Mouse (Mus musculus) myocyte (in vitro differentiated cells): ENCODE data around the gene C87436. TPM values are rescaled to one million over a fixed set of nuclear protein-coding genes. Genes with fewer than 3 reads are reported as not detected.

ENCODE experiments used
- H3K27me3 ChIP-seq: one replicate; pipeline ENCODE4 v1.6.1; 2011; ENCODE audit not compliant: control insufficient read depth, insufficient read depth, insufficient read length
- H3K36me3 ChIP-seq: one replicate; pipeline ENCODE4 v1.6.1; 2011; ENCODE audit not compliant: control insufficient read depth, insufficient read depth
- H3K4me2 ChIP-seq: one replicate; pipeline ENCODE4 v1.6.1; 2011; ENCODE audit warnings: low read depth, control low read depth
- H3K4me3 ChIP-seq: one replicate; pipeline ENCODE4 v1.5.1; 2011; ENCODE audit warnings: mild to moderate bottlenecking, control low read depth, moderate library complexity
- H3K79me2 ChIP-seq: one replicate; pipeline ENCODE4 v1.6.1; 2011; ENCODE audit not compliant: control insufficient read depth, insufficient read depth
- H3ac ChIP-seq: one replicate; pipeline ENCODE4 v1.6.1; 2011; ENCODE audit not compliant: control insufficient read depth, insufficient read length
- CEBPB ChIP-seq: IDR thresholded peaks from 2 replicates; pipeline ENCODE4 v1.6.1; 2011; ENCODE audit warnings: mild to moderate bottlenecking, moderate library complexity; ENCODE audit not compliant: poor library complexity, insufficient read depth, severe bottlenecking
- E2F4 ChIP-seq: IDR thresholded peaks from one replicate; pipeline ENCODE4 v1.6.1; 2011; ENCODE audit warnings: mild to moderate bottlenecking, control low read depth, moderate library complexity; ENCODE audit not compliant: insufficient read depth
- MAX ChIP-seq: IDR thresholded peaks from one replicate; pipeline ENCODE4 v1.6.1; 2011; ENCODE audit warnings: low read depth, mild to moderate bottlenecking, control low read depth
- MYOD1 ChIP-seq, 3 experiments: IDR thresholded peaks; one replicate each; pipeline ENCODE4 v1.6.1; 2011; ENCODE audit warnings: control low read depth in 2 of 3, low read depth in 2 of 3, mild to moderate bottlenecking in 2 of 3, moderate library complexity in 1 of 3; ENCODE audit not compliant: insufficient read length in 2 of 3, control insufficient read depth in 1 of 3
- MYOG ChIP-seq, 3 experiments: IDR thresholded peaks; one replicate each; pipeline ENCODE4 v1.6.1; 2011; ENCODE audit warnings: control low read depth in 2 of 3, low read depth in 2 of 3, mild to moderate bottlenecking in 2 of 3; ENCODE audit not compliant: insufficient read length in 2 of 3, control insufficient read depth in 1 of 3, insufficient read depth in 1 of 3
- POLR2A ChIP-seq: IDR thresholded peaks from one replicate; pipeline ENCODE4 v1.6.1; 2011; ENCODE audit warnings: low read depth, mild to moderate bottlenecking, control low read depth, moderate library complexity; ENCODE audit not compliant: insufficient read length
- POLR2AphosphoS2 ChIP-seq: IDR thresholded peaks from one replicate; pipeline ENCODE4 v1.6.1; 2011; ENCODE audit warnings: low read depth, control low read depth; ENCODE audit not compliant: insufficient read length
- REST ChIP-seq: IDR thresholded peaks from one replicate; pipeline ENCODE4 v1.6.1; 2011; ENCODE audit warnings: mild to moderate bottlenecking, control low read depth, moderate library complexity; ENCODE audit not compliant: insufficient read depth, insufficient read length
- SRF ChIP-seq: IDR thresholded peaks from one replicate; pipeline ENCODE4 v1.6.1; 2011; ENCODE audit warnings: low read depth; ENCODE audit not compliant: control insufficient read depth, insufficient read length
- TCF12 ChIP-seq: IDR thresholded peaks from one replicate; pipeline ENCODE4 v1.6.1; 2011; ENCODE audit warnings: mild to moderate bottlenecking, control low read depth; ENCODE audit not compliant: poor library complexity, insufficient read depth, severe bottlenecking
- TCF3 ChIP-seq: IDR thresholded peaks from one replicate; pipeline ENCODE4 v1.6.1; 2011; ENCODE audit warnings: low read depth, control low read depth; ENCODE audit not compliant: insufficient read length
- USF1 ChIP-seq: IDR thresholded peaks from one replicate; pipeline ENCODE4 v1.6.1; 2011; ENCODE audit warnings: low read depth, mild to moderate bottlenecking, control low read depth, moderate library complexity
- polyA plus RNA-seq: library from polyadenylated mRNA; unstranded; fragments of >200 nt; fragmentation: generic; extraction: Trizol; gene quantifications from one replicate; pipeline ENCODE4 v1.2.1, GENCODE M21; 2012; ENCODE audit warnings: missing spikeins

C87436 gene
- polyA plus RNA-seq, 1 experiment, result 6.9 TPM

DNA sequence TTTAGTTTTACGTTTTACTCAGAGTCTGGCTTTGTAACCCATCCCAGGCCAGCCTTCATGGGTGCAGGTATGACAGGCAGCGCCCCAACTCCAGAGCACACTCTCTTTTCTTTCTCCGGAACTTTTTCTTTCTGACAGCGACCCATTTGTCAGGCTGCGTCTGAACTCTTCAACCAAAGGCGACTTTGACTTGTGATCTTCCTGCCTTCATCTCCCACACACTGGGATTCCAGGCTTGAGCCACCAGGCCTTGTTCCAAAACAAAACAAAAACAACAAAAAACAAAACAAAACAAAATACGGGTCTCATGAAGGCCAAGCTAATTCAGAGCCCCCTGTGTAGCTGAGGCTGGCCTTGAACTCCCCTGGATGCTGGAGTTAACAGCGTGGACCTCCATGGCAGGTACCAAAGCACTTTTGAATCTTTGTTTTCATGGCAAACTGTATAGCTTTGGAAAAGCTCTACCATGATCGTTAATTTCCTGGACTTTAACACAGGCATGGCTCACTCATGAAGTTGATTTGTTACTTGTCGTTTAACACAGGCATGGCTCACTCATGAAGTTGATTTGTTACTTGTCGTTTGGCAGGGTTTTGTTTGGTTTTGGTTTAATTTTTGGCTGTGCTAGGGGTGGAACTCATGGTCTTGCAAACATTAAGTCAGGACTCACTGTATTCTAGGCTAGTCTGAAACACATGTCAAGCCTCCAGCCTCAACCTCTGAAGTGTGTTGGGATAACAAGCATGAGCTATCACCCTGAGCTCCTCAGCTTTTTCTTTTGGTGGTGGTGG is 60.0 kb downstream of the C87436 start:
- Histone ChIP-seq H3K4me3 (no peak overlapping the region), H3ac (no peak overlapping the region), H3K36me3 (no peaks in the 10 kb centered on the region), H3K4me2 (no peak overlapping the region), H3K27me3 (no peaks in the 10 kb centered on the region), H3K79me2 (no peaks in the 10 kb centered on the region)
- TF ChIP-seq E2F4 (no peak), MYOD1 (IDR thresholded peaks at IDR 0.05; ENCODE audit: control insufficient read depth in 1 of 3, insufficient read length in 2 of 3, low read depth in 2 of 3) (no peak), MYOG (IDR thresholded peaks at IDR 0.05; ENCODE audit: control insufficient read depth in 1 of 3, insufficient read depth in 1 of 3, insufficient read length in 2 of 3, low read depth in 2 of 3) (no peak), MAX (no peak), REST (no peak), SRF (no peak), POLR2A (no peak), CEBPB (no peak), POLR2AphosphoS2 (no peak), TCF12 (no peak), TCF3 (no peak), USF1 (no peak)

DNA sequence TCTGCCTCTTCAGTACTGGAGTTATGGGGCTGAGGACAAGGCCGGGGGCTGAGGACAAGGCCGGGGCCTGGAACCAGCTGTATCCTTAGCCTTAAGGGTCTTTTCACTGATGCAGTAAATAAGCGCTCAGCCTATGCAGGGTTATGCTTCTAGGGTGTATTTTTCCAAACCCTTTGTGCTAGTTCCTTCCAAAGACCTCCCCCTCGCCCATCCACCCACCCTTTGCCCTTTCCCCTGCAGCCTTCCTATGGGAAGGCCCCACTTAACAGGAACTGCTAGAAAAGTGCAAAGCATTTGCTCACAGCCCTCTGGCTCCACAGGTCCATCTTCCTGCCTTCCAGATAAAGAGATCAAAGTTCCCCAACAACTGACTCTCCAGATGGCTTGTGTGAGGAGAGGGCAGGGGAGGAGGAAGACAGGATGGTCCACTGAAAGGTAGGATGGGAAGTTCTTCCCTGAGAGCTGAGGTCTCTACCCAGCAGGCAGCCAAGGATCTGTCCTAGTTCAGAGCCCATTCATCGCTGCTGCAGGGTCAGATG is 61.5 kb downstream of the C87436 start:
- Histone ChIP-seq H3K4me2 (no peak overlapping the region), H3K4me3 (no peak overlapping the region), H3K27me3 (no peaks in the 10 kb centered on the region), H3K36me3 (no peaks in the 10 kb centered on the region), H3ac (no peak overlapping the region), H3K79me2 (no peaks in the 10 kb centered on the region)
- TF ChIP-seq CEBPB, result no peak

DNA sequence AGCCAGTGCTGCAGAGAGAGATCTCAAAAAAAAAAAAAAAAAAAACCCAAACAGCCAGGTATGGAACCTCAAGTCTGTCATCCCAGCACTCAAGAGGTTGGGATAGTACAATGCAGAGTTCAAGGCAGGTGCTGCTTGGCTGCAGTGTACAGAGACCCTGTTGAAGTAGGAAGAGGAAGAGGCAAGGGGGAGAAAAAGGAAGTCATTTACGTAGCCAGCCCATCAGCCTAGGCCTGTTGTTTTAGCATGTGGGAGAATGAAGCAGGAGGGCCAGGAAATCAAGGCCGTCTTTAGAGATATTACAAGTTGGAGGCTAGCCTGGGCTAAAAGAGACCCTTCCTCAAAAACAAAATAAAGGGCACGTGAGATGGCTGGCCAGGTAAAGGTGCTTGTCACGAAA is 65.3 kb downstream of the C87436 start:
- Histone ChIP-seq H3K27me3 (no peaks in the 10 kb centered on the region), H3K4me3 (no peak overlapping the region), H3ac (no peak overlapping the region), H3K79me2 (no peaks in the 10 kb centered on the region), H3K36me3 (no peaks in the 10 kb centered on the region), H3K4me2 (no peak overlapping the region)
- TF ChIP-seq POLR2A, result no peak
- no peak for TF ChIP-seq MYOD1 (IDR thresholded peaks at IDR 0.05; ENCODE audit: control insufficient read depth in 1 of 3, insufficient read length in 2 of 3, low read depth in 2 of 3)
- no peak for TF ChIP-seq POLR2AphosphoS2
- no peak for TF ChIP-seq CEBPB
- no peak for TF ChIP-seq MYOG (IDR thresholded peaks at IDR 0.05; ENCODE audit: control insufficient read depth in 1 of 3, insufficient read depth in 1 of 3, insufficient read length in 2 of 3, low read depth in 2 of 3)
- no peak for TF ChIP-seq E2F4
- TF ChIP-seq MAX, result no peak
- no peak for TF ChIP-seq USF1
- no peak for TF ChIP-seq TCF12
- TF ChIP-seq REST, result no peak
- TF ChIP-seq SRF, result no peak
- no peak for TF ChIP-seq TCF3

DNA sequence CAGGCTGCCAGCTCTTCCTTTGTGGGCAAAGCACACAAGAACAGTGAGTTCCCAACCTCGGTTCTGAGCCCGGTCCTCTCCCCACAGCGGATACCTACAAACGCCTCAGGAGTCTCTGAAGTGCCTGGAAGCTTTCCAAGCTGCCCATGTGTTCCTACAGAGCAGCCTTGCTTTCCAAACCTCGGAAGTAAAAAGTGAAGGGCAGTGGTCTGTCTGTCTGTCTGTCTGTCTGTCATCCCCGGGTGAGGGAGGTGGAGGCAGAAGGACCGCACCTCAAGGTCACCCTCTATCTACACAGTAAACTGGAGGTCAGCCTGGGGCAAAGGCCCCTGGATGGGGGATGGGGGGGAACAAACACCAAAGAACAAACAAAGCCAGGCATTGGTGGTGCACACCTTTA is 67.5 kb downstream of the C87436 start:
- no peaks in the 10 kb centered on the region for H3K27me3 ChIP-seq
- no peaks in the 10 kb centered on the region for H3K36me3 ChIP-seq
- H3K4me2 ChIP-seq, result no peak overlapping the region
- no peak overlapping the region for H3K4me3 ChIP-seq
- H3ac ChIP-seq, result no peak overlapping the region
- no peaks in the 10 kb centered on the region for H3K79me2 ChIP-seq
- no peak for TF ChIP-seq TCF12
- TF ChIP-seq MYOG (IDR thresholded peaks at IDR 0.05; ENCODE audit: control insufficient read depth in 1 of 3, insufficient read depth in 1 of 3, insufficient read length in 2 of 3, low read depth in 2 of 3), result no peak
- no peak for TF ChIP-seq SRF
- TF ChIP-seq USF1, result no peak
- no peak for TF ChIP-seq REST
- no peak for TF ChIP-seq POLR2A
- TF ChIP-seq CEBPB, result no peak
- TF ChIP-seq MAX, result no peak
- TF ChIP-seq POLR2AphosphoS2, result no peak
- TF ChIP-seq TCF3, result no peak
- no peak for TF ChIP-seq MYOD1 (IDR thresholded peaks at IDR 0.05; ENCODE audit: control insufficient read depth in 1 of 3, insufficient read length in 2 of 3, low read depth in 2 of 3)
- TF ChIP-seq E2F4, result no peak
